Mouse (Mus musculus) mesoderm, embryonic 11.5 days (tissue): ENCODE measurements around the gene Camsap2.

Experiments used
- DNase-seq: peaks from one replicate; pipeline ENCODE4 v3.0.0-alpha.2; 2012; ENCODE audit warnings: low read depth, low spot score

Camsap2 gene

GRCm38 (mm10) chr1:136344281-136344680 lies 1.6 kb downstream of the Camsap2 start:
- DNase-seq: no peak

GRCm38 (mm10) chr1:136343727-136344126 lies 2.2 kb downstream of the Camsap2 start:
- no peak for DNase-seq

- DNase-seq: no peak
These were observed 5.4 kb downstream of the Camsap2 start for GRCm38 (mm10) chr1:136340541-136340940.

- DNase-seq: no peak
These were observed 11.2 kb downstream of the Camsap2 start for GRCm38 (mm10) chr1:136334743-136335142.

GRCm38 (mm10) chr1:136333512-136333911 lies 12.4 kb downstream of the Camsap2 start:
- no peak for DNase-seq

GRCm38 (mm10) chr1:136333071-136333470 lies 12.8 kb downstream of the Camsap2 start:
- DNase-seq: no peak

- DNase-seq: no peak
These were observed 14.1 kb downstream of the Camsap2 start for GRCm38 (mm10) chr1:136331836-136332235.

GRCm38 (mm10) chr1:136329426-136329825 lies 16.5 kb downstream of the Camsap2 start:
- no peak for DNase-seq

GRCm38 (mm10) chr1:136328640-136329039 lies 17.3 kb downstream of the Camsap2 start:
- no peak for DNase-seq

- no peak for DNase-seq
These were observed 18.3 kb downstream of the Camsap2 start for GRCm38 (mm10) chr1:136327638-136328037.

- DNase-seq: no peak
These were observed 20.0 kb downstream of the Camsap2 start for GRCm38 (mm10) chr1:136325933-136326332.

- no peak for DNase-seq
These were observed 23.6 kb downstream of the Camsap2 start for GRCm38 (mm10) chr1:136322331-136322730.

- DNase-seq: peak; percentile 9
These were observed 29.6 kb downstream of the Camsap2 start for GRCm38 (mm10) chr1:136316317-136316716.

- DNase-seq: no peak
These were observed 36.7 kb downstream of the Camsap2 start for GRCm38 (mm10) chr1:136309193-136309592.

GRCm38 (mm10) chr1:136306424-136306823 lies 39.5 kb downstream of the Camsap2 start:
- peak; percentile 14 for DNase-seq

GRCm38 (mm10) chr1:136293961-136294360 lies 51.9 kb downstream of the Camsap2 start:
- no peak for DNase-seq

GRCm38 (mm10) chr1:136289803-136290202 lies 56.1 kb downstream of the Camsap2 start:
- no peak for DNase-seq

GRCm38 (mm10) chr1:136277366-136277765 lies 68.5 kb downstream of the Camsap2 start:
- no peak for DNase-seq

- no peak for DNase-seq
These were observed 77.7 kb downstream of the Camsap2 start for GRCm38 (mm10) chr1:136268224-136268623.

GRCm38 (mm10) chr1:136266127-136266526 lies 79.8 kb downstream of the Camsap2 start:
- no peak for DNase-seq

GRCm38 (mm10) chr1:136263355-136263754 lies 82.5 kb downstream of the Camsap2 start:
- DNase-seq: no peak

GRCm38 (mm10) chr1:136260635-136261238 lies 85.2 kb downstream of the Camsap2 start, which contains the start of gene Gpr25:
TSS of gene Gpr25 (minus strand) at chr1:136260873.
- DNase-seq: no peak

- peak; percentile 71 for DNase-seq
These were observed 85.8 kb downstream of the Camsap2 start for GRCm38 (mm10) chr1:136259893-136260634.
